Mouse (Mus musculus): ENCODE results near the gene Cbx7. TPM values are rescaled to one million over a fixed set of nuclear protein-coding genes. Genes with fewer than 3 reads are reported as not detected.
A peak's percentile ranks its signal among the peaks of the same experiment; 100 is the strongest.

Gene Cbx7
- polyA plus RNA-seq, 1 experiment from 2014 or later: 2.0 TPM

- WGBS: 94% methylated on average over 12 of the region's 12 CpGs
- Histone ChIP-seq H3K27ac (ENCODE audit: low read depth, low read length) (no peak overlapping the region), H3K27me3 (ENCODE audit: control insufficient read depth, insufficient read depth, low read length) (peaks cover 3% of the 10 kb centered on the region; the same call in 1 of the 2 replicates), H3K4me2 (replicated peaks; ENCODE audit: low read depth, low read length) (no peak overlapping the region), H3K9me3 (ENCODE audit: control insufficient read depth, low read length) (no peaks in the 10 kb centered on the region), H3K36me3 (ENCODE audit: control insufficient read depth, insufficient read depth, low read length) (no peaks in the 10 kb centered on the region), H3K4me1 (ENCODE audit: control insufficient read depth, insufficient read depth, low read length) (no peaks in the 10 kb centered on the region), H3K9ac (ENCODE audit: low read depth, low read length) (no peak overlapping the region), H3K4me3 (ENCODE audit: low read length) (no peak overlapping the region)
- no peak for ATAC-seq (ENCODE audit: low FRiP score, low TSS enrichment)
Measured at GRCm38 (mm10) chr15:79939020-79939419, 31.9 kb downstream of the Cbx7 start.

- Histone ChIP-seq H3K9ac (ENCODE audit: low read depth, low read length) (no peak overlapping the region), H3K4me2 (replicated peaks; ENCODE audit: low read depth, low read length) (no peak overlapping the region), H3K4me3 (ENCODE audit: low read length) (no peak overlapping the region), H3K4me1 (ENCODE audit: control insufficient read depth, insufficient read depth, low read length) (0 out of 2 replicates have a peak, but pooled peaks cover 4% of the 10 kb centered on the region), H3K27me3 (ENCODE audit: control insufficient read depth, insufficient read depth, low read length) (peaks cover 22% of the 10 kb centered on the region), H3K36me3 (ENCODE audit: control insufficient read depth, insufficient read depth, low read length) (no peaks in the 10 kb centered on the region), H3K27ac (ENCODE audit: low read depth, low read length) (no peak overlapping the region), H3K9me3 (ENCODE audit: control insufficient read depth, low read length) (no peaks in the 10 kb centered on the region)
- WGBS: 71% methylated on average over 7 of the region's 7 CpGs
- ATAC-seq (ENCODE audit: low FRiP score, low TSS enrichment): no peak
Measured at GRCm38 (mm10) chr15:79936374-79936751, 34.6 kb downstream of the Cbx7 start.

GRCm38 (mm10) chr15:79935654-79936373 lies 35.1 kb downstream of the Cbx7 start:
- Histone ChIP-seq H3K36me3 (ENCODE audit: control insufficient read depth, insufficient read depth, low read length) (no peaks in the 10 kb centered on the region), H3K9me3 (ENCODE audit: control insufficient read depth, low read length) (no peaks in the 10 kb centered on the region), H3K9ac (ENCODE audit: low read depth, low read length) (no peak overlapping the region), H3K4me3 (ENCODE audit: low read length) (no peak overlapping the region), H3K27me3 (ENCODE audit: control insufficient read depth, insufficient read depth, low read length) (peaks cover 22% of the 10 kb centered on the region), H3K27ac (ENCODE audit: low read depth, low read length) (no peak overlapping the region), H3K4me1 (ENCODE audit: control insufficient read depth, insufficient read depth, low read length) (0 out of 2 replicates have a peak, but pooled peaks cover 4% of the 10 kb centered on the region), H3K4me2 (replicated peaks; ENCODE audit: low read depth, low read length) (no peak overlapping the region)
- whole genome bisulfite sequencing: 28% methylated on average over 9 of the region's 9 CpGs
- no peak for ATAC-seq (ENCODE audit: low FRiP score, low TSS enrichment)

- Histone ChIP-seq H3K36me3 (ENCODE audit: control insufficient read depth, insufficient read depth, low read length) (no peaks in the 10 kb centered on the region), H3K4me2 (replicated peaks; ENCODE audit: low read depth, low read length) (no peak overlapping the region), H3K9ac (ENCODE audit: low read depth, low read length) (no peak overlapping the region), H3K9me3 (ENCODE audit: control insufficient read depth, low read length) (no peaks in the 10 kb centered on the region), H3K27ac (ENCODE audit: low read depth, low read length) (no peak overlapping the region), H3K4me3 (ENCODE audit: low read length) (no peak overlapping the region), H3K27me3 (ENCODE audit: control insufficient read depth, insufficient read depth, low read length) (peaks cover 24% of the 10 kb centered on the region), H3K4me1 (ENCODE audit: control insufficient read depth, insufficient read depth, low read length) (0 out of 2 replicates have a peak, but pooled peaks cover 4% of the 10 kb centered on the region)
- 3% methylated on average over 10 of the region's 10 CpGs for WGBS
- no peak for ATAC-seq (ENCODE audit: low FRiP score, low TSS enrichment)
Measured at GRCm38 (mm10) chr15:79934776-79935175, 36.1 kb downstream of the Cbx7 start.

- no peak for ATAC-seq (ENCODE audit: low FRiP score, low TSS enrichment)
- Histone ChIP-seq H3K4me2 (replicated peaks; ENCODE audit: low read depth, low read length) (no peak overlapping the region; the same call in 1 of the 2 replicates), H3K36me3 (ENCODE audit: control insufficient read depth, insufficient read depth, low read length) (no peaks in the 10 kb centered on the region), H3K4me1 (ENCODE audit: control insufficient read depth, insufficient read depth, low read length) (0 out of 2 replicates have a peak, but pooled peaks cover 4% of the 10 kb centered on the region), H3K9me3 (ENCODE audit: control insufficient read depth, low read length) (no peaks in the 10 kb centered on the region), H3K27ac (ENCODE audit: low read depth, low read length) (no peak overlapping the region), H3K9ac (ENCODE audit: low read depth, low read length) (0 out of 2 replicates have a peak overlapping the region, but pooled peaks have one; percentile 7), H3K4me3 (ENCODE audit: low read length) (peak overlapping the region; percentile 69; the same call in 1 of the 2 replicates), H3K27me3 (ENCODE audit: control insufficient read depth, insufficient read depth, low read length) (peaks cover 24% of the 10 kb centered on the region)
- WGBS: 2% methylated on average over 22 of the region's 22 CpGs
Measured at GRCm38 (mm10) chr15:79933670-79934514, 37.0 kb downstream of the Cbx7 start.

GRCm38 (mm10) chr15:79933052-79933669 lies 37.8 kb downstream of the Cbx7 start:
- 0 out of 2 replicates have a peak overlapping the region, but pooled peaks have one; percentile 7 for H3K9ac ChIP-seq (ENCODE audit: low read depth, low read length)
- H3K27ac ChIP-seq (ENCODE audit: low read depth, low read length): no peak overlapping the region
- 4% methylated on average over 22 of the region's 22 CpGs for WGBS
- H3K4me2 ChIP-seq (replicated peaks; ENCODE audit: low read depth, low read length): peak overlapping the region; percentile 93
- peak; percentile 34; the same call in 1 of the 2 replicates for ATAC-seq (ENCODE audit: low FRiP score, low TSS enrichment)
- peaks cover 24% of the 10 kb centered on the region for H3K27me3 ChIP-seq (ENCODE audit: control insufficient read depth, insufficient read depth, low read length)
- no peaks in the 10 kb centered on the region for H3K9me3 ChIP-seq (ENCODE audit: control insufficient read depth, low read length)
- H3K4me1 ChIP-seq (ENCODE audit: control insufficient read depth, insufficient read depth, low read length): 0 out of 2 replicates have a peak, but pooled peaks cover 4% of the 10 kb centered on the region
- H3K4me3 ChIP-seq (ENCODE audit: low read length): peak overlapping the region; percentile 69
- H3K36me3 ChIP-seq (ENCODE audit: control insufficient read depth, insufficient read depth, low read length): no peaks in the 10 kb centered on the region

- ATAC-seq (ENCODE audit: low FRiP score, low TSS enrichment): peak; percentile 53
- Histone ChIP-seq H3K4me2 (replicated peaks; ENCODE audit: low read depth, low read length) (peak overlapping the region; percentile 93), H3K4me1 (ENCODE audit: control insufficient read depth, insufficient read depth, low read length) (0 out of 2 replicates have a peak, but pooled peaks cover 4% of the 10 kb centered on the region), H3K27me3 (ENCODE audit: control insufficient read depth, insufficient read depth, low read length) (peaks cover 24% of the 10 kb centered on the region), H3K9me3 (ENCODE audit: control insufficient read depth, low read length) (no peaks in the 10 kb centered on the region), H3K36me3 (ENCODE audit: control insufficient read depth, insufficient read depth, low read length) (no peaks in the 10 kb centered on the region), H3K9ac (ENCODE audit: low read depth, low read length) (peak overlapping the region; percentile 65), H3K27ac (ENCODE audit: low read depth, low read length) (no peak overlapping the region), H3K4me3 (ENCODE audit: low read length) (peak overlapping the region; percentile 69)
- under 1% methylated on average over 62 of the region's 62 CpGs for WGBS
Measured at GRCm38 (mm10) chr15:79932323-79932987, 38.5 kb downstream of the Cbx7 start.

- Histone ChIP-seq H3K4me1 (ENCODE audit: control insufficient read depth, insufficient read depth, low read length) (0 out of 2 replicates have a peak, but pooled peaks cover 9% of the 10 kb centered on the region), H3K27me3 (ENCODE audit: control insufficient read depth, insufficient read depth, low read length) (peaks cover 24% of the 10 kb centered on the region), H3K9me3 (ENCODE audit: control insufficient read depth, low read length) (no peaks in the 10 kb centered on the region), H3K36me3 (ENCODE audit: control insufficient read depth, insufficient read depth, low read length) (no peaks in the 10 kb centered on the region), H3K4me3 (ENCODE audit: low read length) (peak overlapping the region; percentile 69; the same call in 1 of the 2 replicates), H3K27ac (ENCODE audit: low read depth, low read length) (no peak overlapping the region), H3K9ac (ENCODE audit: low read depth, low read length) (no peak overlapping the region), H3K4me2 (replicated peaks; ENCODE audit: low read depth, low read length) (peak overlapping the region; percentile 93)
- ATAC-seq (ENCODE audit: low FRiP score, low TSS enrichment): no peak
- 24% methylated on average over 13 of the region's 13 CpGs for WGBS
Measured at GRCm38 (mm10) chr15:79931496-79932141, 39.3 kb downstream of the Cbx7 start.
